Mouse (Mus musculus) embryonic facial prominence, embryonic 14.5 days (tissue): ENCODE measurements at regions not wholly inside any gene's neighbourhood (a gene's known extent, or its start where the extent isn't known, plus 50 kb on each side); places are given as distances from the start of the nearest gene placed in this dataset.

Experiments
- ATAC-seq: fragments of 200-750 bp; cut with Nextera tagmentation; 2 replicates; pipeline ENCODE4 v1.8.0; 2017; ENCODE audit warnings: low read depth, moderate number of reproducible peaks, moderate TSS enrichment
- DNase-seq: peaks from one replicate; pipeline ENCODE4 v3.0.0-alpha.2; 2015; ENCODE audit warnings: low spot score
- H3K27ac ChIP-seq: fragments of 300-500 bp; sonication (generic); replicated peaks from 2 replicates; pipeline ENCODE4 v1.5.1; 2014; ENCODE audit warnings: low read depth, mild to moderate bottlenecking, low read length, moderate library complexity
- H3K27me3 ChIP-seq: fragments of 300-500 bp; sonication (generic); replicated peaks from 2 replicates; pipeline ENCODE4 v1.6.1; 2014; ENCODE audit warnings: low read length; ENCODE audit not compliant: control insufficient read depth, insufficient read depth
- H3K36me3 ChIP-seq: fragments of 300-500 bp; sonication (generic); 2 replicates; pipeline ENCODE4 v1.6.1; 2014; ENCODE audit warnings: low read length, mixed read lengths; ENCODE audit not compliant: control insufficient read depth, insufficient read depth
- H3K4me1 ChIP-seq: fragments of 300-500 bp; sonication (generic); 2 replicates; pipeline ENCODE4 v1.6.1; 2014; ENCODE audit warnings: antibody characterized with exemption, low read length; ENCODE audit not compliant: control insufficient read depth, insufficient read depth
- H3K4me2 ChIP-seq: fragments of 300-500 bp; sonication (generic); 2 replicates; pipeline ENCODE4 v1.6.1; 2014; ENCODE audit warnings: low read depth, mild to moderate bottlenecking, low read length, moderate library complexity, mixed read lengths
- H3K4me3 ChIP-seq: fragments of 300-500 bp; sonication (generic); 2 replicates; pipeline ENCODE4 v1.5.1; 2014; ENCODE audit warnings: low read depth, mild to moderate bottlenecking, low read length
- H3K9ac ChIP-seq: fragments of 300-500 bp; sonication (generic); 2 replicates; pipeline ENCODE4 v1.6.1; 2014; ENCODE audit warnings: low read depth, mild to moderate bottlenecking, low read length, moderate library complexity, mixed read lengths
- H3K9me3 ChIP-seq: fragments of 300-500 bp; sonication (generic); 2 replicates; pipeline ENCODE4 v1.6.1; 2016; ENCODE audit warnings: low read length; ENCODE audit not compliant: control insufficient read depth
- WGBS: fragments of 180-500 bp; shearing (Covaris S2); extraction: QIAGEN DNeasy Blood & Tissue Kit; methylation state at CpG from one replicate; pipeline ENCODE4 v1.1.7; 2014; 5-methylcytosine and 5-hydroxymethylcytosine counted together

DNA sequence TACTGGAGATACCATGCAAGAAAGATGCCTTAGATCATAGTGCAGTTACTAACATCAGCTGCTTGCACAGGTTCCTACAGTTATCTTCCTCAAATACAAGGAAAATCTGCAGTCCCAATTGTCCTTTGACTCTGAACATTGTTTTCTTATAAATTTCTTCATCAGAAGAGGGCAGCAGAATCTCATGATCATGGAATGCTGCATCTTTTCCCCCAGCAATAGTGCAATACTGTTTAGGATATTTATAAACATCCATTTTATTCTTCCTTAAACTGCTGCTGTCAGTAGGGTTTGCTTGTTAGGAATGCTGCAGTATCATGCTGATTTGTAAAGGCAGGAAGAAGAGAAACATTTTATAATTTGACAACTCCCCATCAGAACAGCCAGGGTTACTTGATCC is 1088.7 kb downstream of the Otol1 start:
- no peak for ATAC-seq
- no peaks in the 10 kb centered on the region for H3K4me1 ChIP-seq

DNA sequence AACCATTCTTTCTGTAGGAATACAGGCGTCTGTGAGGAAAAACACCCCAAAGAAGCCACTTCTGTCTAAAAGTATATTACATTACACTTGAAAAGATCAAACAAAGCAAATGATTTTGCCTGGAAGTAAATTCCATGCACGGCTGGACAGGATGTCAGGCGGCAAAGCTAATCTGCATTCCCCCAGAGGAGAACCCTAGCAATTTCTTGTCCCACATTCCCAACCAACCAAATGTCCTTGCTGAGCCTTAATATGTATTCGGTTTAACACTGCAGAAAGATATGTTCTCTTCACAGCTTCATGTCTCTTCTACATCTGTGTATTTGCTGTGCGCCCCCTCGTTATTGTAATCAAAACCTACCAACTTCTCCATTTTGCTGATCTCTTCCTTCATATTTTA is 1096.1 kb downstream of the Otol1 start:
- Histone ChIP-seq H3K27ac (no peak overlapping the region), H3K27me3 (no peaks in the 10 kb centered on the region), H3K36me3 (no peaks in the 10 kb centered on the region), H3K4me2 (no peak overlapping the region), H3K4me3 (no peak overlapping the region), H3K4me1 (no peaks in the 10 kb centered on the region), H3K9ac (no peak overlapping the region), H3K9me3 (no peaks in the 10 kb centered on the region)
- WGBS: 71% methylated on average over 6 of the region's 6 CpGs
- no peak for DNase-seq
- ATAC-seq: no peak

More for the DNA sequence above, 1088.7 kb downstream of the Otol1 start:
- peak; percentile 4 for DNase-seq
- H3K36me3 ChIP-seq: no peaks in the 10 kb centered on the region
- H3K27ac ChIP-seq: no peak overlapping the region
- no peak overlapping the region for H3K9ac ChIP-seq
- H3K27me3 ChIP-seq: no peaks in the 10 kb centered on the region
- H3K9me3 ChIP-seq: no peaks in the 10 kb centered on the region
- no peak overlapping the region for H3K4me2 ChIP-seq
- no peak overlapping the region for H3K4me3 ChIP-seq

DNA sequence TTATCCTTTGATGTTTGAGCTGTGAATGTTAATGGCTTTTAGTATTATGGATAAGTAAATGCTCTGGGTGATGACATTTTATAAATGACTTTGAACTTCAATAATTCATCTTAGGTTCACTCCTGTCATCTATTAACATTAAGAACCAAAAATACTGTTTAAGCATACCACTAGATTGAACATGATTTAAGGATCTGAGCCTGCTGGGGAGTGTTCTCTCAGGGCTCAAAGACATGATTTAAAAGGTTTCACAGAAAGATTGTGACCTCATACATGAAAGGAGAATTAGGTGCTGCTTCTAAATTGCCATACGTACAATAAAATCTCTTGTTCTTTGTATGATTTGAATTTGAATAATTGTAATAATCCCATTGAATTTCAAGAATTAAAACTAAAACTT is 1137.8 kb downstream of the Otol1 start:
- H3K36me3 ChIP-seq: no peaks in the 10 kb centered on the region
- no peak overlapping the region for H3K4me3 ChIP-seq
- H3K4me2 ChIP-seq: no peak overlapping the region
- 74% methylated on average over 1 of the region's 1 CpGs for WGBS
- no peaks in the 10 kb centered on the region for H3K27me3 ChIP-seq
- no peak for DNase-seq
- H3K4me1 ChIP-seq: no peaks in the 10 kb centered on the region
- no peak overlapping the region for H3K27ac ChIP-seq
- ATAC-seq: no peak
- no peaks in the 10 kb centered on the region for H3K9me3 ChIP-seq
- H3K9ac ChIP-seq: no peak overlapping the region
